Mouse (Mus musculus) liver, embryonic 14.5 days (tissue): ENCODE measurements around the gene Ggt1. TPM values are rescaled to one million over a fixed set of nuclear protein-coding genes. Genes with fewer than 3 reads are reported as not detected.

Experiments used
- ATAC-seq: fragments of 200-750 bp; cut with Nextera tagmentation; 2 replicates; pipeline ENCODE4 v1.8.0; 2017; ENCODE audit warnings: moderate number of reproducible peaks, mild to moderate bottlenecking, moderate library complexity; ENCODE audit not compliant: insufficient read depth
- DNase-seq, 3 experiments: peaks; one replicate each; pipeline ENCODE4 v3.0.0-alpha.2; 2012 to 2013; ENCODE audit warnings: low read depth in 3 of 3, low spot score in 3 of 3
- H3K27ac ChIP-seq: fragments of 300-500 bp; sonication (generic); 2 replicates; pipeline ENCODE4 v1.5.1; 2014; ENCODE audit warnings: moderate library complexity, mild to moderate bottlenecking, control low read depth, inconsistent platforms
- H3K27me3 ChIP-seq: fragments of 300-500 bp; sonication (generic); 2 replicates; pipeline ENCODE4 v1.6.1; 2014; ENCODE audit warnings: mild to moderate bottlenecking, low read length, moderate library complexity; ENCODE audit not compliant: control insufficient read depth, insufficient read depth
- H3K36me3 ChIP-seq: fragments of 300-500 bp; sonication (generic); replicated peaks from 2 replicates; pipeline ENCODE4 v1.6.1; 2014; ENCODE audit warnings: low read depth; ENCODE audit not compliant: control insufficient read depth, insufficient read depth
- H3K4me1 ChIP-seq, 2 experiments: fragments of 200-500 bp in 1 of 2; fragments of 300-500 bp in 1 of 2; sonication (generic) in 1 of 2; replicated peaks; 2 replicates each; pipeline ENCODE4 v1.6.1; 2012 to 2014; ENCODE audit warnings: antibody characterized with exemption in 1 of 2, inconsistent platforms in 1 of 2, low read length in 1 of 2; ENCODE audit not compliant: control insufficient read depth in 2 of 2, insufficient read depth in 2 of 2
- H3K4me2 ChIP-seq: fragments of 300-500 bp; sonication (generic); 2 replicates; pipeline ENCODE4 v1.6.1; 2014; ENCODE audit warnings: low read depth, mild to moderate bottlenecking, control low read depth, moderate library complexity
- H3K4me3 ChIP-seq, 2 experiments: fragments of 200-500 bp in 1 of 2; fragments of 300-500 bp in 1 of 2; sonication (generic) in 1 of 2; 2 replicates each; pipeline ENCODE4 v1.5.1; 2012 to 2014; ENCODE audit warnings: low read depth in 2 of 2, low read length in 2 of 2, mild to moderate bottlenecking in 2 of 2, control low read depth in 1 of 2, inconsistent platforms in 1 of 2, moderate library complexity in 1 of 2; ENCODE audit not compliant: insufficient read depth in 1 of 2
- H3K9ac ChIP-seq: fragments of 300-500 bp; sonication (generic); replicated peaks from 2 replicates; pipeline ENCODE4 v1.6.1; 2014; ENCODE audit warnings: mild to moderate bottlenecking, control low read depth, moderate library complexity
- H3K9me3 ChIP-seq: fragments of 300-500 bp; sonication (generic); 2 replicates; pipeline ENCODE4 v1.6.1; 2016; ENCODE audit warnings: low read length, mixed read lengths; ENCODE audit not compliant: control insufficient read depth
- CTCF ChIP-seq: IDR thresholded peaks from 2 replicates; pipeline ENCODE4 v1.5.1; 2016; ENCODE audit warnings: antibody characterized with exemption, low read depth, control low read depth
- EP300 ChIP-seq: IDR thresholded peaks from 2 replicates; pipeline ENCODE4 v1.6.1; 2016; ENCODE audit warnings: antibody characterized with exemption, low read depth
- WGBS: fragments of 180-500 bp; shearing (Covaris S2); extraction: QIAGEN DNeasy Blood & Tissue Kit; methylation state at CpG from one replicate; pipeline ENCODE4 v1.1.7; 2014; ENCODE audit not compliant: insufficient replicate concordance; 5-methylcytosine and 5-hydroxymethylcytosine counted together
- polyA plus RNA-seq, 2 experiments: library from polyadenylated mRNA; depleted of rRNA in 1 of 2; stranded (reverse) in 1 of 2; unstranded in 1 of 2; fragments of >200 nt; fragmentation: Nextera tagmentation in 1 of 2; extraction: Ambion mirVana in 1 of 2; gene quantifications; 2 replicates each; pipeline versions ENCODE4 v1.2.1 to v1.2.3; 2012 to 2014

The Ggt1 gene
- polyA plus RNA-seq, 2 experiments = 4.3 to 5.2 TPM

DNA sequence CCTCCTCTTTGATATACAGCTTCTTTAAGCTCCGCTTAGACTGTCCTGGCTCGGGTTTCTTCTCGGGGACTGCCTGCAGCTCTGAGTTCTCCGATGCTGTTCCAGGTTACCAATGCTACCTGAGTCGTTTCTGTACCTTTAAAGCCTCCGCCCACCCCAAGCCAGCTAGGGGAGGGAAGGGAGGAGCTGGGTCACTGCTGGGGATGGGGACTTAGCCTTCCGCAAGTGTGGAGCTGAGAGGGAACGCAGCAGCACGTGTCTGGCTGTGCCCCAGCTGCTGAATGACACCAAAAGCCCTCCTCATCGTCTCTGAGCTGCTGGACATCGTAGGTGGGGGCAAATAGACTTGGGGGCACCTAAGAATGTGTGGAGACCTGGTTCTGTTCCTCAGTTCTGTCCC lies 7.0 kb downstream of the Ggt1 start:
- ATAC-seq (no peak), DNase-seq (no peak)
- no peak overlapping the region for H3K9ac ChIP-seq
- no peak overlapping the region for H3K27ac ChIP-seq
- TF ChIP-seq CTCF (no peak), EP300 (no peak)
- peaks cover 0 to 16% of the 10 kb centered on the region in 2 experiments; a peak in 2 of 4 replicates for H3K4me1 ChIP-seq
- H3K4me2 ChIP-seq = no peak overlapping the region
- H3K36me3 ChIP-seq = no peaks in the 10 kb centered on the region
- H3K9me3 ChIP-seq = no peaks in the 10 kb centered on the region
- H3K4me3 ChIP-seq = no peak overlapping the region
- no peaks in the 10 kb centered on the region for H3K27me3 ChIP-seq
- WGBS = 22% methylated on average over 11 of the region's 11 CpGs

DNA sequence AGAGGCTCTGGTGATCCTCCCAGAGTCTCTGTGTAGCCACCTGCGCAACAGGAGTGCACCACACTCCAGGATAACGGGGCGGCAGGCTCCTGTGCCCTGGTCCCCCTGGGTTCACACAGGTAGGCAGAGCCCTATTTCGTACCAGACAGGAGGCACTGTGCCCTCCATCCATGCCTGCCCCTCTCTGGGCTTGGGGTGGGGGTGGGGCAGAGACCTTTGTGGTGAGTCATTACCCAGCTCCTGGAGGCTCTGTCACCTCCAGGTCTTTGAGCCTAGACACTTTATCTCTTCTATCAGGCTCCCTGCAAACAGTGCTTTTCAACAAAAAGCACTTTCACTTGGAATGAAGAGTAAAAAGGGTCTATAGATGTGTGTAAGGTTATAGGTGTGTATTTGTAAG lies 7.4 kb downstream of the Ggt1 start:
- H3K9me3 ChIP-seq = no peaks in the 10 kb centered on the region
- no peak for TF ChIP-seq EP300
- no peak for TF ChIP-seq CTCF
- H3K4me2 ChIP-seq = no peak overlapping the region
- no peaks in the 10 kb centered on the region for H3K36me3 ChIP-seq
- WGBS = 42% methylated on average over 4 of the region's 4 CpGs
- H3K4me3 ChIP-seq = no peak overlapping the region
- H3K9ac ChIP-seq = no peak overlapping the region
- ATAC-seq (no peak), DNase-seq (no peak)
- no peaks in the 10 kb centered on the region for H3K27me3 ChIP-seq
- no peak overlapping the region for H3K27ac ChIP-seq
- H3K4me1 ChIP-seq = peaks cover 0 to 16% of the 10 kb centered on the region in 2 experiments; a peak in 2 of 4 replicates

DNA sequence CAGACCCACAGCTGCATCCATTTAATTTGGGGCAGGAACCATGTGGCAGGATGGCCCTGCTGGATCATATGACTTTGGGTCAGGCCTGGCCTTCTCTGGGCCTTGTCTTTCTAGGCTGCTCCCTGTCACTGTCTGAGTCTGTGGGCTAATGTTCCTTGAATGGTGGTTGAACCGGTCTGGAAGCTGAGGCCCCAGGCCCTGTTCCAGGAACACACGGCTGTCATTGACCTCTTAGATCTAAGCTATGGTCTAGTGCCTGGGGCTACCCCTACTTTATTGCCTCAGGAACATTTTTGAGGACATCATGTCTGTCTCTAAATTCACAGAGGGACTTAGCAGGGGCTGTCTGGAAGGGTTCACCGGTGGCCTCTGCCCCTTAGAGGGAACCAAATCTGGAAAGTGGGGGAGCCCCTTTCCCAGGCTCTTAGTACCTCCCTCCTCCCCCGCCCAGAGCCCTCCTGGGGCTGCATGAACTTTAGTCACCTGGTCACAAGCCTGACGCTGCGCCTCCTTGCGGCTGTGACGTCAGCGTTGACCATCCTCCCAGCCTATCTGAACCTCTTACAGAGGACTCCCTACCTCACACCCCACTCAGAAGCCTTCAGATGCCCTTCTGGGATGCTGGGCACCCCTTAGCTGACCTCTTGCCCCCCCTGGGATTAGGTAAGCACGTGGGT lies 9.7 kb downstream of the Ggt1 start:
- H3K9me3 ChIP-seq = no peaks in the 10 kb centered on the region
- no peak overlapping the region for H3K27ac ChIP-seq
- H3K4me3 ChIP-seq = no peak overlapping the region
- no peak overlapping the region for H3K4me2 ChIP-seq
- no peaks in the 10 kb centered on the region for H3K36me3 ChIP-seq
- H3K27me3 ChIP-seq = no peaks in the 10 kb centered on the region
- WGBS = 47% methylated on average over 10 of the region's 10 CpGs
- H3K9ac ChIP-seq = no peak overlapping the region
- TF ChIP-seq EP300 = no peak
- TF ChIP-seq CTCF = no peak
- ATAC-seq (no peak), DNase-seq (no peak)
- peaks cover 0 to 4% of the 10 kb centered on the region in 2 experiments; a peak in 2 of 4 replicates for H3K4me1 ChIP-seq

DNA sequence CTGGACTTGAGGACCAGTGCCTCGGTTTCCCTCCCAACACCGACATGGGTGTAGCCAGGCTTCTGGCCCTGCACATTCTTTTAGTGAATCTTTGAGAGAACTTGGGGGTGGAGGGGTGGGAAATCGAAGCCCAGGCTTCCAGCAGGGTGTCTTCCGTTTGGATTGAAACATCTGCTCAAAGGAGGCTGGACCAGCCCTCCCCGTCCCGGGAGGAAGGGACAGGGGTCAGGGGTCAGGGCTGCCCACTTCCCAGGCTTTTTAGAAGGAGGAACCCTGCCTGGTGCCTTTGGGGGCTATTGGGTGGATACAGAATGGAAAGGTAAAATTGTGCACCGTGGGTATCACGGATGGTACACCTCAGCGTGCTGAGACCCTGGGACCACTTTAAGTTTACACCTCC lies 10.5 kb downstream of the Ggt1 start:
- H3K4me1 ChIP-seq = peaks cover 0 to 4% of the 10 kb centered on the region in 2 experiments; a peak in 1 of 4 replicates
- H3K27ac ChIP-seq = no peak overlapping the region
- H3K9me3 ChIP-seq = no peaks in the 10 kb centered on the region
- DNase-seq (no peak), ATAC-seq (no peak)
- no peak overlapping the region for H3K9ac ChIP-seq
- H3K4me3 ChIP-seq = no peak overlapping the region
- H3K36me3 ChIP-seq = no peaks in the 10 kb centered on the region
- TF ChIP-seq CTCF = no peak
- no peak for TF ChIP-seq EP300
- H3K27me3 ChIP-seq = no peaks in the 10 kb centered on the region
- WGBS = 48% methylated on average over 9 of the region's 9 CpGs
- H3K4me2 ChIP-seq = no peak overlapping the region

DNA sequence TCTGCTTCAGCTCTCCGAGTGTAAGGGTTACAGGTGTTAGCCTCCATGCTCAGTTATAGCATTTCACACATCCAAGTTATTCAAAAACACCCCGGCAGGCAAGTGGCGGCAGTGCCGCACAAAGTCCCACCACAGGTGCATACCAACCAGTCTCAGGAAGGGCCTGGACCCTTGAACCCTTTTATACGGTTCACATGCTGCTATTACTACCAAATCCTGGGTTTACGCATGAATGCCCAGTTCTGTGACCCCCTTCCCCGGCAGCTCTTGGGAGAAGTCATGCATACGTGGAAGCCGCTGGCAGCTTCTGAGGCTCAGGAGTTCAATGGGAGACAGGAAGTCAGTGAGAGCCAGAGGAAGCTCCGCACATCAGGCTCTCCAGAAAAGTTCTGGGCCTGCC lies 11.8 kb downstream of the Ggt1 start:
- Histone ChIP-seq H3K27ac (no peak overlapping the region), H3K36me3 (no peaks in the 10 kb centered on the region), H3K4me1 (peaks cover 0 to under 1% of the 10 kb centered on the region in 2 experiments; a peak in 1 of 4 replicates), H3K4me3 (no peak overlapping the region), H3K9ac (no peak overlapping the region), H3K9me3 (no peaks in the 10 kb centered on the region), H3K4me2 (no peak overlapping the region), H3K27me3 (no peaks in the 10 kb centered on the region)
- DNase-seq (no peak), ATAC-seq (no peak)
- TF ChIP-seq EP300 (no peak), CTCF (no peak)
- WGBS = 72% methylated on average over 10 of the region's 10 CpGs
